Mouse (Mus musculus) intestine, embryonic 14.5 days (tissue): ENCODE results near the gene Aldoc. TPM values are rescaled to one million over a fixed set of nuclear protein-coding genes. Genes with fewer than 3 reads are reported as not detected.

Experiments
- polyA plus RNA-seq: library from polyadenylated mRNA; unstranded; fragments of >200 nt; fragmentation: Nextera tagmentation; extraction: Ambion mirVana; gene quantifications from 2 replicates; pipeline ENCODE4 v1.2.1, GENCODE M21; 2014

Aldoc gene
- polyA plus RNA-seq, 1 experiment from 2014 or later, result 21.1 TPM

Other genes with a start within 250 kb of the Aldoc start
- 32.4 and 38.0 TPM in 2 replicates for gene Eral1, start 242.6 kb upstream of the Aldoc start, polyA plus RNA-seq
- gene Fam222b, start 228.3 kb upstream of the Aldoc start, polyA plus RNA-seq, result 13.4 and 17.8 TPM in 2 replicates
- 61.7 and 65.3 TPM in 2 replicates for gene Traf4, start 157.4 kb upstream of the Aldoc start, polyA plus RNA-seq
- gene Nek8, start 146.3 kb upstream of the Aldoc start, polyA plus RNA-seq, result 15.2 and 15.4 TPM in 2 replicates
- 37.5 and 38.8 TPM in 2 replicates for gene Tlcd1, start 146.3 kb upstream of the Aldoc start, polyA plus RNA-seq
- gene Rpl23a, start 139.4 kb upstream of the Aldoc start, polyA plus RNA-seq, result 1,790 and 1,870 TPM in 2 replicates
- gene Rab34, start 134.5 kb upstream of the Aldoc start, polyA plus RNA-seq, result 121 and 141 TPM in 2 replicates
- 1.4 and 2.1 TPM in 2 replicates for gene Proca1, start 129.6 kb upstream of the Aldoc start, polyA plus RNA-seq
- 77.4 and 86.7 TPM in 2 replicates for gene Sdf2, start 77.2 kb upstream of the Aldoc start, polyA plus RNA-seq
- 26.4 and 28.0 TPM in 2 replicates for gene Supt6, start 77.0 kb upstream of the Aldoc start, polyA plus RNA-seq
- gene 2610507B11Rik, start 61.2 kb upstream of the Aldoc start, polyA plus RNA-seq, result 74.4 and 75.6 TPM in 2 replicates
- 0.17 and 0.24 TPM in 2 replicates for gene BC030499, start 32.1 kb upstream of the Aldoc start, polyA plus RNA-seq
- gene Spag5, start 21.4 kb upstream of the Aldoc start, polyA plus RNA-seq, result 34.1 and 40.0 TPM in 2 replicates
- 76.2 and 79.1 TPM in 2 replicates for gene Pigs, start 5.4 kb downstream of the Aldoc start, polyA plus RNA-seq
- gene Unc119, start 20.5 kb downstream of the Aldoc start, polyA plus RNA-seq, result 39.8 and 42.8 TPM in 2 replicates
- not detected in 2 replicates for gene Foxn1, start 63.6 kb downstream of the Aldoc start, polyA plus RNA-seq
- 0.07 and 0.12 TPM in 2 replicates for gene Slc13a2, start 99.2 kb downstream of the Aldoc start, polyA plus RNA-seq
- 12.4 and 12.8 TPM in 2 replicates for gene Slc46a1, start 142.7 kb downstream of the Aldoc start, polyA plus RNA-seq
- gene Sarm1, start 174.8 kb downstream of the Aldoc start, polyA plus RNA-seq, result 3.9 and 4.2 TPM in 2 replicates
- gene Vtn, start 176.1 kb downstream of the Aldoc start, polyA plus RNA-seq, result 0.89 and 9.1 TPM in 2 replicates
- not detected in 2 replicates for gene Sebox, start 180.5 kb downstream of the Aldoc start, polyA plus RNA-seq
- 57.9 and 63.2 TPM in 2 replicates for gene Tmem199, start 189.2 kb downstream of the Aldoc start, polyA plus RNA-seq
- 146 and 147 TPM in 2 replicates for gene Poldip2, start 189.2 kb downstream of the Aldoc start, polyA plus RNA-seq
- gene Tnfaip1, start 213.4 kb downstream of the Aldoc start, polyA plus RNA-seq, result 83.3 and 86.7 TPM in 2 replicates
- gene Ift20, start 213.4 kb downstream of the Aldoc start, polyA plus RNA-seq, result 117 and 123 TPM in 2 replicates
- gene Tmem97, start 227.8 kb downstream of the Aldoc start, polyA plus RNA-seq, result 131 and 160 TPM in 2 replicates